Mouse (Mus musculus): ENCODE results near the gene Ect2.

The Ect2 gene

DNA sequence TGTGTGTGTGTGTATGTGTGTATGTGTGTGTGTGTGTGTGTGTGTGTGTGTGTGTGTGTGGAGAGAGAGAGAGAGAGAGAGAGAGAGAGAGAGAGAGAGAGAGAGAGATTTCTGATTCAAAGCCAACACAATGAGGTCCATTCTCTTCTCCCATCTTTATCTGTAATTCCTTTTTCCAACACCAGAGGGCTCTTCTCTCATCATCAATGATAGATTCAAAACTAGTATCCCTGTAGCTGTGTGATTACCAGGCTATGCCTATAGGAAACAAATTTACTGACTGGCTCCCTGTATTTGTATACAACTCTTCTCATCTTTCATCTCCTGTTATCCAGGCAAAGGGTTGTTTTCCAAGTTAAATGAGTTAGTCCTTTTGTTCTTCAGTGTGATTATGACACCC, 86.5 kb downstream of the Ect2 start:
- no peak for DNase-seq

DNA sequence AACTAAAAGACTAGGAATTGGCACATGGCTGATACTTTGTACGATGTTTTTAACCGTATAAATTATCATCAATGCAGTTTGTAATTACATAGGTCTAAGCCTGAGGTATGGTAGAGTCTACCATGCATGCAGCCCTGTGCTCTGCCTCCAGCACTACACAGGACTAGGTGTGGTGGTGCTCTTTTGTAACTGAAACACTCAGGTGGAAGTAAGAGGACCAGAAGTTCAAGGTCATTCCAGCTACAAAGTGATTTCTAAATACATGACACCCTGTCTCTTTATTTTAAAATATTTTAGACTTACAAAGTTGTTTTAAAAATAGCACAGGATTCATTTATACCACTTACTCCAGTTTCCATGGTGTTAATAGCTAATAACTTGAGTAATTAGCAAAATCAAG, 88.8 kb downstream of the Ect2 start:
- no peak for DNase-seq

DNA sequence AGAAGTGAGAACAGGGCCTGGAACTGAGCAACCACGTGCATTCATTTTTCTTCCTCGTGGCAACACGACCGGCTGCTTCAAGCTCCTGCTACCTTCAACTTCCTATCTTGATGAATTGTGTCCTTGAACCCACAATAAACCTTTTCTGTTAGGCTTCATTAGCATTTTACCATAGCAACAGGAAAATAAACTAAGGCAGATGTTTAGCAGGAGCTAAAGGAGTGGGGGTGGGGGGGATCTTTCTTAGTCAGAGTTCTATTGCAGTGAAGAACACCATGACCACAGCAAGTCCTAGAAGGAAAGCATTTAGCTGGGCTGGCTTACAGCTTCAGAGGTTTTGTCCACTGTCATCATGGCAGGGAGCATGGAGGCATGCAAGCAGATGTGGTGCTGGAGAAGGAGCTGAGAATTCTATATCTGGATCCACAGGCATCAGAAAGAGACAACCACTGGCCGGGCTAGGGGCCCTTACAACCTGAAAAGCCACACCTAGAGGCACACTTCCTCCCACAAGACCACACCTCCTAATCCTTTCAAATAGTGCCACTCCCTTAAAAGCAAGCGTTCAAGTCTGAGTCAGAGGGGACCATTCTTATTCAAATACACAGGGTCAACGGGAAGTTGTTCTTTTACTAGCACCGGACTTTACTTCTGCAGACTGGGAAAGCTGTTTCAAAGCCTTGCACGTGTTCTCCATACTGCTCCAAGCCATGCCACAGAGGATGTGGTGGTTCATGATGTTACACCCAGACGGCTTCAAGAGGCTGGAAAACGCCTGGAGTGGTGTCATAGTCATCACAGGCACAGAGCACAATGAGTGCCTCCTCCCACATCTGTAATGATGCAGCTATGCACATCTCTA, 90.0 kb downstream of the Ect2 start:
- no peak for DNase-seq

DNA sequence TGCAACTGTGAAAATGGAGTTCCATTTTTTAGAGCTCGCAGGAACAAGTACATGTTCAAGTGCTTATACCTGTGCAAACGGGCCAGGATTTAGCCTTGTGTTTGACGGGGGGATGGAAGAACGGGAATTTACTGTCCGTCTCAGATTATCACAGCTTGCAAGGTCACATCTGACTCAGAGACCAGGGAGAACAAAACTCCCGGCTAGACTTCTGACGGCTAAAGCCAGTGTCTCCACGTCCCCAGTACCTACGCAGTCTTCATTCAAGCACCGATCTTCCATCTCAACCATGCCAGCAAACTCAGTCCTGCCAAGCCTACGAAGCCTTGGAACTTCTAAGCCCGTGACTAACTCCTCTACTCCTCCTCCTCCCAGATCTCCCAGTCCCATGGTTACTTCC, 93.2 kb downstream of the Ect2 start:
- DNase-seq, result no peak

DNA sequence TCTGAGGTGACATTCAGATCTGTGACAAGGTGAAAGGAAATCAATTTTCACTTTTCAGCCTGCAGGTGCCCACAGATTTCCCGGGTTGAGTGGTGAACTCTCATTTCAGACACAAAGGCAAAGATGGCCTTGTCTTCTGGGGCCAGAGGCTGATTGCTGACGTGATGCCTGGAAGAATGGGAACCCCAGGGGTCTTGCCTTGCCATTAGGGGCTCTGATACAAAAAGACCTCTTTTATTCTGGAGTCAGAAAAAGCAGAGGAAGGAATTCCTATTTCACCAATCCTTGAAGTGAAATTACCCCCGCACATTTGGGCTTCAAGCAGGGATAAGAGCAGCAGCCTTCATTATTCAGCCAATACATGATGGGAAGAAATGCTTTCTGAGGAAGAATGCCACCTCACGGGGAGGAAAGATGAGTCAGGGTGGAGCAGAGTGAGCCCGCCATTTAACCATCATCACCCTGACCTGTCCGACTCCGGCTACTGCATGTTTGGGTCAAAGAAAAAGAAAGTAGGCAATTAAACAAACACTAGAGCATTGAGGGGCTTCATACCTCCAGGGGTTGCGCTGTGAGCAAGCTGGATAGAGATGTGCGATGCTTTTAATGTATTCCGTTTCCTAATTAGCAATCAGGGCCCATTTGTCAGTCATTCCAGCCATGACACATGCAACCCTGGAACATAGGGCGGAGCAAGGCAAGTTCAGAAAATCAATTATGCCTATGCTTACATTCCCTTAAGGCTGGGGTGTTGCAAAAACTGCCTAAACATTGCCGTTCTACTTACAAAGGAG, 94.0 kb downstream of the Ect2 start:
- no peak for DNase-seq

DNA sequence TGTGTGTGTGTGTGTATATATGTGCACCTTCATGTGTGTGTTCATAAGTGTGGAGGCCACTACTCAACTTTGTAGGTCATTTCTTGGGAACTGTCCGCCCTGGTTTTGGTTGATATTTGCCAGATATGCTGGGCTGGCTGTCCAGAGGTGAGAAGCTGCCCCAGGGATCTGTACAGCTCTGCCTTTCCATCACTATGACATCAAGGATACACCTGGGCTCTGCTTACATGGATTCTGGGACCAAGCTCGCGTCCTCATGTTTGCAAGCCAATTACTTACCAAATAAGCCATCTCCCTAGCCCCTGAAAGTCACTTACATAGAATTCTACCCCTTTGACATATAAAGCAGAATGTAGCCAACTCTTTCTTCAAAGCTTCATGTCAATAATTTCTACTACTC, 98.2 kb downstream of the Ect2 start:
- DNase-seq, result no peak

DNA sequence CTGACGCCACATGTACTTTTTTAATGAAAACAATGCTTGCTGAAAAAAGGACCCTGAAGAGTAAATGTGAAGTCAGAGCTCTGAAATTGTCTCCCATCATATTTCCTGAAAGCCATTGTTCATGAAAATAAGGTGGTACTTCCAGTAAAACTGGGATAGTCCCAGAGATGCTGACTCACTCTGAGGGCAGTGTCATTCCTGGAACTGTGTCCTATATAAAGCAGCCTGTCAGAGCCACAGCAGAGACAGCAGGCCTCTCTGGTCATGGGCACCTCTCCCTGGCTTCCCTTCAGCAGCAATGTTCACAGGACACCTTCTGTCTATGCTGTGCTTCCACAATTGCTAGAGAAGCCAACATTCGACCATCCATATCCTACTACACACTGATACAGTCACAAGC, 98.9 kb downstream of the Ect2 start:
- DNase-seq, result no peak
